Mouse (Mus musculus) erythroblast, embryonic 14.5 days (primary cell): ENCODE measurements around the gene Ccr6. TPM values are rescaled to one million over a fixed set of nuclear protein-coding genes. Genes with fewer than 3 reads are reported as not detected.

ENCODE experiments used
- H3K27me3 ChIP-seq: 2 replicates; pipeline ENCODE4 v1.6.1; 2012; ENCODE audit warnings: inconsistent platforms; ENCODE audit not compliant: control insufficient read depth
- H3K36me3 ChIP-seq: 2 replicates; pipeline ENCODE4 v1.6.1; 2012; ENCODE audit warnings: mild to moderate bottlenecking, inconsistent platforms; ENCODE audit not compliant: control insufficient read depth
- H3K4me1 ChIP-seq: 2 replicates; pipeline ENCODE4 v1.6.1; 2012; ENCODE audit warnings: inconsistent platforms; ENCODE audit not compliant: control insufficient read depth
- H3K4me3 ChIP-seq: replicated peaks from 2 replicates; pipeline ENCODE3; 2012; ENCODE audit warnings: moderate library complexity, mild to moderate bottlenecking, inconsistent platforms
- H3K9me3 ChIP-seq: 2 replicates; pipeline ENCODE4 v1.6.1; 2012; ENCODE audit warnings: low read length, inconsistent platforms, mixed read lengths; ENCODE audit not compliant: control insufficient read depth
- GATA1 ChIP-seq: IDR thresholded peaks from 2 replicates; pipeline ENCODE4 v1.6.1; 2012; ENCODE audit warnings: low read length, inconsistent platforms, mixed read lengths
- TAL1 ChIP-seq: IDR thresholded peaks from 3 replicates; pipeline ENCODE4 v1.6.1; 2012; ENCODE audit warnings: low read length, inconsistent platforms, mixed read lengths
- polyA plus RNA-seq: library from polyadenylated mRNA; stranded (reverse); fragments of >175 nt; gene quantifications from 2 replicates; pipeline ENCODE4 v1.2.3, GENCODE M21; 2012

Gene Ccr6
- polyA plus RNA-seq, 1 experiment = not detected

DNA sequence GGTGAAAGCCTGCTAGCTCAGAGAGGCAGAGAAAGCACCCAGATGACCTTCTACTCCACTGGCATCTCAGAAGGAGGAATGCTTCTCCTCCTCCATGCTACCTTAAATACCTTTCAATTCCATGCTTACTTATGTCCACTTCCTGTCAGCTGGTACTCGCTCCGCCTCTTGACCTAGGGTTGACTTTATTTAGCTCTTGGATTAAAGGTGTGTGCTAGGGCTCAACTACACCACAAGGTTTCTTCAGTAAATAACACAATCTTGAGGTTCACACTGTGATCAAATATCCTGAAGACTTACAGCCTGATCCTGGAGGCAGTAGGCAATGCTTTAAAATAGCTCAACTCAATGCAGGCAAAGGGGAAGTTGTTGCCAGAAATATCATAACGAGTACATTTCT lies 6.2 kb upstream of the Ccr6 start:
- Histone ChIP-seq H3K36me3 (no peaks in the 10 kb centered on the region), H3K27me3 (no peaks in the 10 kb centered on the region), H3K4me3 (no peak overlapping the region), H3K9me3 (no peaks in the 10 kb centered on the region), H3K4me1 (no peaks in the 10 kb centered on the region)
- TF ChIP-seq GATA1 (no peak), TAL1 (no peak)

DNA sequence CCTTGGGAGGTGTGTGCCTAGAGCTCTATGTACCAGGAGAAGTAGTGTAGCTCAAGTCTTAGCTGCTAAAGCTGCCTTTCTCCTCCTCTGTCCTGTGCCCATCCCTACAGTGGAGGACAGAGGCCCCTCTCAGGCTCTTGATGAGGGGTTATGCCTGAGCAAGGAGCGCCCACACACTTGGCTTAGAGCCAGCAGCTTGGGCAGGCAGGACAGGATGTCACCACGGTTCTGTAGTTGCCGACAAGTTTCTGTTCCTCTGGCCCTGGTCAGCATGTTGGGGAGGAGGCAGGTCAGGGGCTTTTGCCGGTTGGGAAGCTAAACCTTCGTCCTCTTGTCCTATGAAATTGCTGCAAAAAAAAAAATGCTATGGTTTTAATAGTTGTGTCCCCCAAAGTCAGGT lies 3.8 kb upstream of the Ccr6 start:
- TF ChIP-seq TAL1 (no peak), GATA1 (no peak)
- no peak overlapping the region for H3K4me3 ChIP-seq
- H3K27me3 ChIP-seq = no peaks in the 10 kb centered on the region; the same call in 1 of the 2 replicates
- H3K9me3 ChIP-seq = no peaks in the 10 kb centered on the region
- no peaks in the 10 kb centered on the region for H3K4me1 ChIP-seq
- H3K36me3 ChIP-seq = no peaks in the 10 kb centered on the region

DNA sequence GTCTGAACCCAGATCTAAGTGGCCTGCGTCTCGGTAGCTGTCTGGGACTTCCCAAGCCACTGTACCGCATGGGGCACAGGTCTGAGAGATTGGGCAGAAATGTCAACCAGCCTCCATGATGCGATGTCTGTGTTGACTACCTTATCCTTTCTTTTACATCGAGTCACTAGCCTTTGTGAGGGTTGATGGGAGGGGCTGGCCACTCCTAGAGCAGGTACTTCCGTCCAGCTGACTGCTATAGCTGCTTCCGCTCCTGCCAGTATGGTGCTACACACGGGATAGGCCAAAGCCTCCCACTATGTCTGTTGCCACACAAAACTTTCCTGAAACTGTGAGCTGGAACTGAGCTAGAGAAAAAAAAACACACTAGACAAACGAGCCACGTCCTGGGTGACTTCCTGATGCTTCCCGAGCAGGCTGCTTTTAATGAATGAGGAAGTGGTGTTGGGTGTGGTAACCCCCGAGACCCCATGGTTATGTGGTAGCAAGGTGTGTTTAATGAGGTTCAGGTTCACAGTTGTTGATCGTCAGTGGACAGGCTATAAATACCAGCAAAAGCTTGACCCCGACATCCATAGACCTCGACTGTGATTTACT lies 2.1 kb upstream of the Ccr6 start:
- H3K36me3 ChIP-seq = no peaks in the 10 kb centered on the region
- no peaks in the 10 kb centered on the region for H3K9me3 ChIP-seq
- H3K27me3 ChIP-seq = peaks cover 2% of the 10 kb centered on the region
- no peaks in the 10 kb centered on the region for H3K4me1 ChIP-seq
- no peak overlapping the region for H3K4me3 ChIP-seq
- TF ChIP-seq GATA1 (no peak), TAL1 (no peak)

DNA sequence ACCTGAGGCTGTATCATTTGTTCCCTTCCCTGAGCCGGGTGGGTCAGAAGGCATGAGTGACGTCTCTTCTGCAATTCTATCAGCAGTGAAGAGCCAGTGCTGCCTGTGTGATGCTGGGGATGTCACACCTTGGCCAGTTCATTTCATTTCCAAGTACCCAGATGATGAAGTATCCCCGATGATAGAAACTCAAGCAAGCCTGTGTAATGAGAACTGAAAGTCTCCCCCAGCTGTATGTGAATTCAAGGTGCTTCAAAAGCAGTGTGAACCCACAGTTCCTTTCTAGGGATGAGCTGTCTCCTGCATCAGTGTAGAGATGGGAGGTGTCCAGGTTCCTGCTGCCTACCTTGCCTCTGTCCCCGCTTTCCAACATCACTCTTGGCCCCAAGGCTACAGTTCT lies 1.3 kb upstream of the Ccr6 start:
- Histone ChIP-seq H3K4me3 (no peak overlapping the region), H3K4me1 (no peaks in the 10 kb centered on the region), H3K36me3 (no peaks in the 10 kb centered on the region), H3K9me3 (no peaks in the 10 kb centered on the region), H3K27me3 (peaks cover 2% of the 10 kb centered on the region)
- TF ChIP-seq GATA1 = no peak
- no peak for TF ChIP-seq TAL1

DNA sequence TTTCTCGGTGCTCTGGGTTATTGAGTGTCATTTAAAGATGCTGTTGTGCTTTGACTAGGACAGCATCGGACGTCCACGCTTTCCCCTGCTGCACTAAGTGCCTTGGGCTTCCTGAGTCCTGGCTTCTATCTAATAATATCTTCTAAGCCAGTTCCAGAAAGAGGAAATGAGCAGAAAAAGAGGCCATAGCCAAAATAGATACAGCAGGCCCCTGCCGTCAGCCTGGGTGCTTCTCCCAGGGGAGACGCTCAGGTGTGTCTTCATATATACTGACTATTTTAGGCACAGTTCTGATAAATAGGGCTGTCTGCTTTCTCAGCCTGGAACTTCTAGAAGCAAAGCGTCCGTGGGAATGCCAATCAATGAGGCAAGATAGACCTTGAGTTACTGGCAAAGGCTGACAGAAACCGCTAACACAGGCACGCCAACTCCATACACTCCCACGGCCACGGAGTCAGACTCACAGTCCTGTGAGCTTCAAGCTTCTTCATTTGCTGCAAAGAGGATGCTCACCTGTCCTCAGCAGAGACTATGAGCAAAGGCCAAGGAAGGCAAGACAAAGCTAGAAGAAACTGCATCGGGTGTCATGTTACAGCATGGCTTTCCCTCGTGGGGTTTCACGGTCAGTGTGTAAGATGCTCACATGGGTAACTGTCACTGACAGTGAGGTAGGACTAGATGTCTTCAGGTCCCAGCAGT lies 2.3 kb downstream of the Ccr6 start:
- no peaks in the 10 kb centered on the region for H3K4me1 ChIP-seq
- TF ChIP-seq GATA1 = no peak
- no peak for TF ChIP-seq TAL1
- H3K36me3 ChIP-seq = no peaks in the 10 kb centered on the region
- no peaks in the 10 kb centered on the region for H3K9me3 ChIP-seq
- peaks cover 2% of the 10 kb centered on the region for H3K27me3 ChIP-seq
- H3K4me3 ChIP-seq = no peak overlapping the region

DNA sequence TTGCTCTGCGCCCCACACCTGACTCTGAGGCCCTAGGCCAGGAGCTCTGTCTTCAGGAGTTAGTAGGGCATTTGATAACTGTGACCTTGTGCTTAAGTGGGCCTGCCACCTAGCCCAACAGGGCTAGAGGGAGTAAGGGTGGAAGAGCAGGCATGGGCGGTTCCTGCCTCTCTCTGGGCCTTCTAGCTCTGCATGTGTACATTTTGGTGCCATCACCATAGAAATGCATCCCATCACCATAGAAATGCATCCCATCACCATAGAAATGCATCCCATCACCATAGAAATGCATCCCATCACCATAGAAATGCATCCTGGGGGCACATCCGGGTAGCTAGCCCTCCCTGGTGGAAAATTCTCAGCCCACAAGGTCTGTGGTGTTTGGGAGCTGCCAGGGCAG lies 3.7 kb downstream of the Ccr6 start:
- no peak overlapping the region for H3K4me3 ChIP-seq
- H3K4me1 ChIP-seq = no peaks in the 10 kb centered on the region
- H3K36me3 ChIP-seq = no peaks in the 10 kb centered on the region
- no peaks in the 10 kb centered on the region for H3K9me3 ChIP-seq
- H3K27me3 ChIP-seq = peaks cover 2% of the 10 kb centered on the region
- TF ChIP-seq GATA1 (no peak), TAL1 (no peak)

DNA sequence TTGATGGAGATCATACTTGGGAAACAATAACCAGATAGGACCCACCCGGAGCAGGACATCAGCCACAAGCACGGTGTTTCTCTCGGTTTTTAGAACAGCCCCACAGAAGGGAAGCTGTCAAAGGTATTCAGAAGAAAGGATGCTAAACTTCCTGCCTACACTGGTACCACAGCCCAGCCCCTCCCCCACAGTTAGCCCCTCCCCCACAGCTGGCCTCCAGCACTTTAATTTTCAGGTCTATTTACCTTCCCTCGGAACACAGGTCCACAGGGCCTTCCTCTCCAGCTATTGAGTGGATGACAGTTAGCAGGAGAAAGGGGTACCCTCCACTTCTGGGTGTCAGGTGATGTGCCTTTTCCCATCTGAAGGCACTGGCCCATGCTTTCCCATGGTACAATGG lies 4.7 kb downstream of the Ccr6 start:
- Histone ChIP-seq H3K4me3 (no peak overlapping the region), H3K36me3 (no peaks in the 10 kb centered on the region), H3K27me3 (peaks cover 2% of the 10 kb centered on the region), H3K4me1 (no peaks in the 10 kb centered on the region), H3K9me3 (no peaks in the 10 kb centered on the region)
- TF ChIP-seq GATA1 = no peak
- no peak for TF ChIP-seq TAL1

DNA sequence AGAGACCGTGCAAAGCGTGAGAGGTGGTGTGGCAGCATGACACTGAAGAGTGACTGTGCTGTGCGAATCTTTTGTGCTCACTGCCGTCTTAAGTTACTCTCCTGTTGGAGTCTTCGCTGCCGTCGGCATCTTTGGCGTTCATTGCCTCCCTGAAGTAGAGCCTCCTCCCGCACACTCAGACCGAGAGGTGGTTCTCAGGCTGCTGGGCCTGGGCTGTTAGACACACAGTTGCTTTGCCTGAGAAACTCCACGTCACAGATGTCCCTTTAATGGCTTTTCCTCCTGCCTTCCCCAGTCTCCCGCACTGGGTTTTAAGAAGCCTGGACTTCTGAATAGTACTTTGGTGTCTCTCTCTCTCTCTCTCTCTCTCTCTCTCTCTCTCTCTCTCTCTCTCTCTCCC lies 5.8 kb downstream of the Ccr6 start:
- Histone ChIP-seq H3K27me3 (peaks cover 2% of the 10 kb centered on the region; the same call in 1 of the 2 replicates), H3K9me3 (no peaks in the 10 kb centered on the region)
- TF ChIP-seq GATA1 = no peak
- TF ChIP-seq TAL1 = no peak

DNA sequence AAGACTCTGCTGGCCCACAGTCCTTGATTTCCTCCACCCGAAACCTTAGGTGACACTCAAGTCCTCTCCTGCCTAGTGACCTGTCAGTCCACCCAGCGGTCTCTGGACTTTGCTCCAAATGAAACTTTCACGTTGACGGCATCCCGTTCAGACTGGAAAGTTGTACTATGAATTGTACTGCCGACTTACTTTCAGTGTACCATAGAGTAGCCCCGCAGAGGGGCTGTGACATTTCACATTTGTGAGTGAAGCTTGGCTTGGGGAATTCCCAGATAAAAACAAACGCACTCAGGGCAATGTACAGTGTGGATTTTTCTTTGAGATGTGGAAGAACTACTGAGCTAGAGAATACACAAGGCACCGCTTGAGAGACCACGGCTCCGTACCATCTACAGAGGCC lies 6.3 kb downstream of the Ccr6 start:
- Histone ChIP-seq H3K4me1 (no peaks in the 10 kb centered on the region), H3K36me3 (no peaks in the 10 kb centered on the region), H3K4me3 (no peak overlapping the region), H3K27me3 (peaks cover 2% of the 10 kb centered on the region; the same call in 1 of the 2 replicates), H3K9me3 (no peaks in the 10 kb centered on the region)
- TF ChIP-seq TAL1 (no peak), GATA1 (no peak)

More for the DNA sequence above, 5.8 kb downstream of the Ccr6 start:
- no peak overlapping the region for H3K4me3 ChIP-seq
- H3K36me3 ChIP-seq = no peaks in the 10 kb centered on the region
- no peaks in the 10 kb centered on the region for H3K4me1 ChIP-seq
